Mouse (Mus musculus) spleen, embryonic (tissue): ENCODE measurements around the gene Mybph.

ENCODE experiments used
- CTCF ChIA-PET: fragments of 350-600 bp; sonication (Branson Sonifier 250); formaldehyde crosslinking; loops from one replicate; lab custom pipeline; 2022; lab: Charles Lee

Mybph gene

GRCm38 (mm10) chr1:134182025-134182424 lies 11.2 kb upstream of the Mybph start, which contains the start of gene Chil1:
Chil1 (plus strand) TSS chr1:134182176.
- CTCF ChIA-PET, result no interaction called here

- CTCF ChIA-PET, result interaction anchor here (0.5 kb wide), 1 partner anchor 956 kb away, joined by 3 read pairs; no protein-coding TSS in a partner anchor
Measured at GRCm38 (mm10) chr1:134184089-134184488, 9.2 kb upstream of the Mybph start.

GRCm38 (mm10) chr1:134188217-134188616 lies 5.0 kb upstream of the Mybph start:
- CTCF ChIA-PET, result interaction anchor here (0.5 kb wide), 1 partner anchor 241 kb away, joined by 7 read pairs; no protein-coding TSS in a partner anchor

- CTCF ChIA-PET, result no interaction called here
Measured at GRCm38 (mm10) chr1:134188989-134189729, 4.1 kb upstream of the Mybph start.

- CTCF ChIA-PET, result interaction anchor here (0.5 kb wide), 1 partner anchor 69 kb away, joined by 3 read pairs; no protein-coding TSS in a partner anchor
Measured at GRCm38 (mm10) chr1:134191192-134191591, 2.1 kb upstream of the Mybph start.

GRCm38 (mm10) chr1:134192024-134192423 lies 1.2 kb upstream of the Mybph start:
- CTCF ChIA-PET, result no interaction called here

- CTCF ChIA-PET, result no interaction called here
Measured at GRCm38 (mm10) chr1:134193674-134194197, 488 bp downstream of the Mybph start.

GRCm38 (mm10) chr1:134194298-134195022 lies 1.2 kb downstream of the Mybph start:
- CTCF ChIA-PET, result no interaction called here

- CTCF ChIA-PET, result no interaction called here
Measured at GRCm38 (mm10) chr1:134195117-134195516, 1.9 kb downstream of the Mybph start.

- CTCF ChIA-PET, result interaction anchor here (0.6 kb wide), 1 partner anchor 134 kb away, joined by 3 read pairs; no protein-coding TSS in a partner anchor
Measured at GRCm38 (mm10) chr1:134195571-134195970, 2.3 kb downstream of the Mybph start.

GRCm38 (mm10) chr1:134195979-134196378 lies 2.7 kb downstream of the Mybph start:
- CTCF ChIA-PET, result interaction anchor here (0.6 kb wide), 1 partner anchor 134 kb away, joined by 3 read pairs; no protein-coding TSS in a partner anchor

- CTCF ChIA-PET, result interaction anchor here (0.8 kb wide), 1 partner anchor 47 kb away, joined by 3 read pairs; no protein-coding TSS in a partner anchor
Measured at GRCm38 (mm10) chr1:134196386-134196785, 3.1 kb downstream of the Mybph start.

GRCm38 (mm10) chr1:134197325-134197982 lies 4.2 kb downstream of the Mybph start:
- CTCF ChIA-PET, result no interaction called here

- CTCF ChIA-PET, result interaction anchor here (0.5 kb wide), 1 partner anchor 14 kb away, joined by 8 read pairs; no protein-coding TSS in a partner anchor
Measured at GRCm38 (mm10) chr1:134198197-134198995, 5.1 kb downstream of the Mybph start.

GRCm38 (mm10) chr1:134200481-134200880 lies 7.2 kb downstream of the Mybph start:
- CTCF ChIA-PET, result interaction anchor here (0.7 kb wide), 1 partner anchor 44 kb away, joined by 3 read pairs; no protein-coding TSS in a partner anchor

GRCm38 (mm10) chr1:134200998-134201686 lies 7.9 kb downstream of the Mybph start:
- CTCF ChIA-PET, result no interaction called here

GRCm38 (mm10) chr1:134201751-134202420 lies 8.6 kb downstream of the Mybph start:
- CTCF ChIA-PET, result no interaction called here

- CTCF ChIA-PET, result no interaction called here
Measured at GRCm38 (mm10) chr1:134204230-134204629, 11.0 kb downstream of the Mybph start.

- CTCF ChIA-PET, result no interaction called here
Measured at GRCm38 (mm10) chr1:134205296-134206018, 12.2 kb downstream of the Mybph start.
